Mouse (Mus musculus): ENCODE measurements around the gene Nos1. TPM values are rescaled to one million over a fixed set of nuclear protein-coding genes. Genes with fewer than 3 reads are reported as not detected.
"Not testable (repeated sequence)": the region's sequence is repeated elsewhere in the genome, so short reads cannot be mapped to it uniquely, and the experiment has no call there.

Nos1 gene
- total RNA-seq, 2 experiments from 2014 or later = 65.0 to 69.8 TPM

GRCm38 (mm10) chr5:117840203-117840602 lies 59.4 kb downstream of the Nos1 start:
- DNase-seq = peak in 1 of 2 experiments; percentile 7

GRCm38 (mm10) chr5:117840988-117841387 lies 60.2 kb downstream of the Nos1 start:
- no peak for DNase-seq

- peak; percentile 40 for DNase-seq
Observed at GRCm38 (mm10) chr5:117841651-117842347, 61.0 kb downstream of the Nos1 start.

- no peak for DNase-seq
Observed at GRCm38 (mm10) chr5:117842699-117843098, 61.9 kb downstream of the Nos1 start.

- DNase-seq = no peak
Observed at GRCm38 (mm10) chr5:117844611-117845010, 63.8 kb downstream of the Nos1 start.

- DNase-seq = no peak
Observed at GRCm38 (mm10) chr5:117850474-117850873, 69.6 kb downstream of the Nos1 start.

- no peak for DNase-seq
Observed at GRCm38 (mm10) chr5:117853741-117854140, 72.9 kb downstream of the Nos1 start.

- DNase-seq = peak; percentile 71 to 82
Observed at GRCm38 (mm10) chr5:117864588-117865300, 83.9 kb downstream of the Nos1 start.

- DNase-seq = no peak
Observed at GRCm38 (mm10) chr5:117865876-117866275, 85.0 kb downstream of the Nos1 start.

GRCm38 (mm10) chr5:117871614-117872013 lies 90.8 kb downstream of the Nos1 start:
- no peak for DNase-seq

- no peak for DNase-seq
Observed at GRCm38 (mm10) chr5:117873807-117874206, 93.0 kb downstream of the Nos1 start.

GRCm38 (mm10) chr5:117874236-117874635 lies 93.4 kb downstream of the Nos1 start:
- no peak for DNase-seq

- no peak for DNase-seq
Observed at GRCm38 (mm10) chr5:117879136-117879535, 98.3 kb downstream of the Nos1 start.

GRCm38 (mm10) chr5:117880916-117881555 lies 100.2 kb downstream of the Nos1 start:
- peak; percentile 20 to 24 for DNase-seq

GRCm38 (mm10) chr5:117882411-117882810 lies 101.6 kb downstream of the Nos1 start:
- DNase-seq = not testable (repeated sequence)

- DNase-seq = no peak
Observed at GRCm38 (mm10) chr5:117884991-117885390, 104.2 kb downstream of the Nos1 start.

- no peak for DNase-seq
Observed at GRCm38 (mm10) chr5:117888126-117888525, 107.3 kb downstream of the Nos1 start.

GRCm38 (mm10) chr5:117888946-117889345 lies 108.1 kb downstream of the Nos1 start:
- DNase-seq = no peak

GRCm38 (mm10) chr5:117889571-117889970 lies 108.7 kb downstream of the Nos1 start:
- no peak for DNase-seq

- no peak for DNase-seq
Observed at GRCm38 (mm10) chr5:117890871-117891270, 110.0 kb downstream of the Nos1 start.

- DNase-seq = no peak
Observed at GRCm38 (mm10) chr5:117891545-117891944, 110.7 kb downstream of the Nos1 start.

- no peak for DNase-seq
Observed at GRCm38 (mm10) chr5:117894050-117894449, 113.2 kb downstream of the Nos1 start.

GRCm38 (mm10) chr5:117898055-117898806 lies 117.4 kb downstream of the Nos1 start:
- DNase-seq = no peak

Measured in layer of hippocampus, postnatal 36 days (tissue).